In genomic region chr10:18118336-18118735, GRCm38 (mm10) we compare ENCODE assay signal across 30 mouse cellular contexts.
DNase-seq lines count a peak whose midpoint lies in the region; ATAC-seq and TF ChIP-seq lines count a peak whose summit lies in the region.
"Had no signal": no experiment of that assay in that cellular context is flagged by ENCODE, and none has a peak within 500 bp of the region (broad histone marks: within the 10 kb centered on the region; RNA-seq: fewer than 3 reads in every experiment).

No protein-coding gene starts in this region.

- 0 out of 2 replicates have a peak, but pooled peaks have one; percentile 11 for TF ChIP-seq CTCF in kidney, postnatal 0 days (IDR thresholded peaks at IDR 0.05; ENCODE audit: low read depth)

- H3K4me3 ChIP-seq in kidney, postnatal 0 days (replicated peaks; ENCODE audit: low read depth, low read length), result no peak overlapping the region
- H3K4me3 ChIP-seq: embryonic facial prominence, embryonic 15.5 days; forebrain, embryonic 12.5 days; heart, embryonic 12.5 days; liver, embryonic 12.5 days; midbrain, embryonic 12.5 days; neural tube, embryonic 13.5 days had no signal

- no peak overlapping the region; the same call in 1 of the 2 replicates for H3K27ac ChIP-seq in kidney, postnatal 0 days
- H3K27ac ChIP-seq: embryonic facial prominence, embryonic 15.5 days; forebrain, embryonic 12.5 days; hindbrain, embryonic 14.5 days; liver, embryonic 12.5 days; midbrain, embryonic 12.5 days; neural tube, embryonic 13.5 days; stomach, postnatal 0 days had no signal

- H3K9ac ChIP-seq in kidney, postnatal 0 days (ENCODE audit: low read depth, low read length), result no peak overlapping the region
- H3K9ac ChIP-seq: embryonic facial prominence, embryonic 15.5 days; forebrain, embryonic 12.5 days; heart, embryonic 12.5 days; hindbrain, embryonic 14.5 days; liver, embryonic 12.5 days; liver, postnatal 0 days; midbrain, embryonic 12.5 days; neural tube, embryonic 13.5 days had no signal

- no peaks in the 10 kb centered on the region for H3K27me3 ChIP-seq in kidney, postnatal 0 days (ENCODE audit: insufficient read depth, low read length)
- H3K27me3 ChIP-seq: embryonic facial prominence, embryonic 15.5 days; forebrain, embryonic 12.5 days; heart, embryonic 12.5 days; liver, embryonic 12.5 days; midbrain, embryonic 12.5 days; neural tube, embryonic 13.5 days had no signal

- no peak overlapping the region for H3K4me2 ChIP-seq in kidney, postnatal 0 days (ENCODE audit: low read length)
- H3K4me2 ChIP-seq: embryonic facial prominence, embryonic 15.5 days; forebrain, embryonic 12.5 days; heart, embryonic 12.5 days; hindbrain, embryonic 14.5 days; liver, embryonic 12.5 days; midbrain, embryonic 12.5 days; neural tube, embryonic 13.5 days had no signal

- peaks cover 45% of the 10 kb centered on the region for H3K36me3 ChIP-seq in kidney, postnatal 0 days (ENCODE audit: insufficient read depth, low read length)

- H3K9me3 ChIP-seq in kidney, postnatal 0 days (replicated peaks; ENCODE audit: low read length), result no peaks in the 10 kb centered on the region
- H3K9me3 ChIP-seq: embryonic facial prominence, embryonic 15.5 days; forebrain, embryonic 12.5 days; heart, embryonic 12.5 days; liver, embryonic 12.5 days; midbrain, embryonic 12.5 days; neural tube, embryonic 13.5 days had no signal

- no peaks in the 10 kb centered on the region for H3K4me1 ChIP-seq in kidney, postnatal 0 days (replicated peaks; ENCODE audit: insufficient read depth, low read length)
- H3K4me1 ChIP-seq: embryonic facial prominence, embryonic 15.5 days; forebrain, embryonic 12.5 days; heart, embryonic 12.5 days; liver, embryonic 12.5 days; midbrain, embryonic 12.5 days; neural tube, embryonic 13.5 days had no signal

- DNase-seq in ovary, adult 18-20 months (ENCODE audit: low spot score), result peak; percentile 16
- no peak for DNase-seq in ovary, postnatal 14 days (ENCODE audit: low spot score)
- DNase-seq in kidney, adult 9 months, result peak; percentile 29
- DNase-seq in kidney, postnatal 0 days (ENCODE audit: low spot score), result peak; percentile 73
- DNase-seq in kidney, postnatal 4 days, result peak; percentile 60 to 69
- DNase-seq in cerebellum, adult 11-12 months, result no peak
- DNase-seq in testis, postnatal 14 days (ENCODE audit: low spot score), result no peak
- DNase-seq in thymus, postnatal 0 days (ENCODE audit: low spot score), result no peak
- DNase-seq: adrenal gland, postnatal 25 days; B cell, adult 2 months; cerebellum, adult 8-10 months; cerebellum, postnatal 36 days; gastrocnemius, postnatal 36 days; heart, adult 18-20 months; heart, postnatal 4 days; layer of hippocampus, postnatal 36 days; left cerebral cortex, postnatal 4 days; liver, postnatal 0 days; lung, postnatal 36 days; right cerebral cortex, adult 18-20 months; spleen, adult 18-20 months had no signal

- ATAC-seq in kidney, postnatal 0 days (replicated peaks; ENCODE audit: low FRiP score, low read depth), result peak; percentile 87
- ATAC-seq: inflammation-experienced regulatory T-cells, adult 6 months; liver, embryonic 12.5 days; liver, postnatal 0 days had no signal

- WGBS in kidney, postnatal 0 days, result 48% methylated on average over 8 of the region's 8 CpGs

Comparison
In these comparisons a context has a peak if more than half of its experiments do, and no peak if none do; other contexts are left out.
1. DNase-seq: peak in ovary, adult 18-20 months (single experiment), kidney, adult 9 months (single experiment), kidney, postnatal 0 days (single experiment) and kidney, postnatal 4 days (2 of 2); none in ovary, postnatal 14 days (single experiment), cerebellum, adult 11-12 months (single experiment), testis, postnatal 14 days (single experiment) and thymus, postnatal 0 days (single experiment).